Mouse (Mus musculus) liver (tissue): ENCODE results near the gene Zfp488.

Experiments used
- DNase-seq: peaks from one replicate; pipeline ENCODE4 v3.0.0-alpha.2; 2020; ENCODE audit warnings: mixed read lengths

The Zfp488 gene

GRCm38 (mm10) chr14:33942222-33942621 lies 36.3 kb downstream of the Zfp488 start:
- DNase-seq = no peak

- no peak for DNase-seq
These were observed 37.8 kb downstream of the Zfp488 start, which contains the start of gene Gdf2 for GRCm38 (mm10) chr14:33940739-33941138. Gdf2 (plus strand) TSS chr14:33941039.

- DNase-seq = peak; percentile 59
These were observed 39.4 kb downstream of the Zfp488 start for GRCm38 (mm10) chr14:33939117-33939516.

GRCm38 (mm10) chr14:33933778-33934317 lies 44.7 kb downstream of the Zfp488 start:
- peak; percentile 45 for DNase-seq

GRCm38 (mm10) chr14:33932935-33933703 lies 45.4 kb downstream of the Zfp488 start:
- DNase-seq = peak; percentile 50

GRCm38 (mm10) chr14:33931853-33932252 lies 46.7 kb downstream of the Zfp488 start:
- DNase-seq = no peak

- DNase-seq = peak; percentile 38
These were observed 55.1 kb downstream of the Zfp488 start, which contains the start of gene Gdf10 for GRCm38 (mm10) chr14:33923168-33924070. Gdf10 (plus strand) TSS chr14:33923587.

- no peak for DNase-seq
These were observed 55.8 kb downstream of the Zfp488 start for GRCm38 (mm10) chr14:33922771-33923167.

- no peak for DNase-seq
These were observed 57.6 kb downstream of the Zfp488 start for GRCm38 (mm10) chr14:33920727-33921559.
